Mouse (Mus musculus): ENCODE data around the gene Mapk11. TPM values are rescaled to one million over a fixed set of nuclear protein-coding genes. Genes with fewer than 3 reads are reported as not detected.

Gene Mapk11
- polyA plus RNA-seq, 1 experiment from 2014 or later: 40.2 TPM

Small RNA genes within 50 kb of the gene (microRNA-seq; reads per million reads assigned to microRNA genes)
- gene Mir6958 (2.5 reads per million, percentile 10 among the genes with 10 or more reads in this experiment), gene Mir7118 (0.44 reads per million)

Other genes with a start within 250 kb of the Mapk11 start
- gene Ttll8, start 195.2 kb downstream of the Mapk11 start, polyA plus RNA-seq (2015; fragmentation: Nextera tagmentation; extraction: Ambion mirVana): not detected in 2 replicates
- gene Mlc1, start 170.6 kb downstream of the Mapk11 start, polyA plus RNA-seq (2015; fragmentation: Nextera tagmentation; extraction: Ambion mirVana): 6.7 and 8.0 TPM in 2 replicates
- 0.11 TPM in 1 of 2 replicates, not detected in the other for gene Mov10l1, start 166.7 kb downstream of the Mapk11 start, polyA plus RNA-seq (2015; fragmentation: Nextera tagmentation; extraction: Ambion mirVana)
- 2.8 and 3.4 TPM in 2 replicates for gene Panx2, start 89.9 kb downstream of the Mapk11 start, polyA plus RNA-seq (2015; fragmentation: Nextera tagmentation; extraction: Ambion mirVana)
- 39.6 and 46.8 TPM in 2 replicates for gene Trabd, start 74.5 kb downstream of the Mapk11 start, polyA plus RNA-seq (2015; fragmentation: Nextera tagmentation; extraction: Ambion mirVana)
- 21.0 and 21.9 TPM in 2 replicates for gene Selenoo, start 60.5 kb downstream of the Mapk11 start, polyA plus RNA-seq (2015; fragmentation: Nextera tagmentation; extraction: Ambion mirVana)
- 15.8 and 16.7 TPM in 2 replicates for gene Tubgcp6, start 26.5 kb downstream of the Mapk11 start, polyA plus RNA-seq (2015; fragmentation: Nextera tagmentation; extraction: Ambion mirVana)
- 23.9 and 26.7 TPM in 2 replicates for gene Hdac10, start 20.9 kb downstream of the Mapk11 start, polyA plus RNA-seq (2015; fragmentation: Nextera tagmentation; extraction: Ambion mirVana)
- 6.7 and 7.0 TPM in 2 replicates for gene Mapk12, start 8.9 kb downstream of the Mapk11 start, polyA plus RNA-seq (2015; fragmentation: Nextera tagmentation; extraction: Ambion mirVana)
- gene Plxnb2, start 31.2 kb upstream of the Mapk11 start, polyA plus RNA-seq (2015; fragmentation: Nextera tagmentation; extraction: Ambion mirVana): 89.8 and 94.5 TPM in 2 replicates
- 68.9 and 71.8 TPM in 2 replicates for gene Dennd6b, start 46.9 kb upstream of the Mapk11 start, polyA plus RNA-seq (2015; fragmentation: Nextera tagmentation; extraction: Ambion mirVana)
- 64.8 and 76.9 TPM in 2 replicates for gene Ppp6r2, start 61.9 kb upstream of the Mapk11 start, polyA plus RNA-seq (2015; fragmentation: Nextera tagmentation; extraction: Ambion mirVana)
- gene Sbf1, start 165.7 kb upstream of the Mapk11 start, polyA plus RNA-seq (2015; fragmentation: Nextera tagmentation; extraction: Ambion mirVana): 81.8 and 90.0 TPM in 2 replicates
- gene Adm2, start 173.1 kb upstream of the Mapk11 start, polyA plus RNA-seq (2015; fragmentation: Nextera tagmentation; extraction: Ambion mirVana): not detected in 2 replicates
- not detected in 2 replicates for gene Miox, start 184.8 kb upstream of the Mapk11 start, polyA plus RNA-seq (2015; fragmentation: Nextera tagmentation; extraction: Ambion mirVana)
- 34.1 and 35.1 TPM in 2 replicates for gene Lmf2, start 206.0 kb upstream of the Mapk11 start, polyA plus RNA-seq (2015; fragmentation: Nextera tagmentation; extraction: Ambion mirVana)
- 101 and 117 TPM in 2 replicates for gene Ncaph2, start 206.1 kb upstream of the Mapk11 start, polyA plus RNA-seq (2015; fragmentation: Nextera tagmentation; extraction: Ambion mirVana)
- 10.9 and 11.3 TPM in 2 replicates for gene Sco2, start 224.2 kb upstream of the Mapk11 start, polyA plus RNA-seq (2015; fragmentation: Nextera tagmentation; extraction: Ambion mirVana)
- gene Tymp, start 227.4 kb upstream of the Mapk11 start, polyA plus RNA-seq (2015; fragmentation: Nextera tagmentation; extraction: Ambion mirVana): 2.0 and 2.2 TPM in 2 replicates
- gene Odf3b, start 229.7 kb upstream of the Mapk11 start, polyA plus RNA-seq (2015; fragmentation: Nextera tagmentation; extraction: Ambion mirVana): 0.27 and 1.9 TPM in 2 replicates
- not detected in 2 replicates for gene Klhdc7b, start 235.3 kb upstream of the Mapk11 start, polyA plus RNA-seq (2015; fragmentation: Nextera tagmentation; extraction: Ambion mirVana)